Mouse (Mus musculus): Measurements from ENCODE around the gene Gfpt2. TPM values are rescaled to one million over a fixed set of nuclear protein-coding genes. Genes with fewer than 3 reads are reported as not detected.

Gene Gfpt2
- polyA plus RNA-seq, 1 experiment from 2014 or later = 10.4 TPM

- no peaks in the 10 kb centered on the region for H3K27me3 ChIP-seq (ENCODE audit: insufficient read depth, low read length)
- no peaks in the 10 kb centered on the region for H3K9me3 ChIP-seq (ENCODE audit: low read depth, low read length)
- no peak overlapping the region for H3K4me3 ChIP-seq (ENCODE audit: low read depth, low read length)
- DNase-seq = peak; percentile 85
- H3K4me2 ChIP-seq = no peak overlapping the region
- WGBS = 75% methylated on average over 3 of the region's 3 CpGs
- H3K9ac ChIP-seq = no peak overlapping the region
- peaks cover 40% of the 10 kb centered on the region for H3K36me3 ChIP-seq (ENCODE audit: insufficient read depth)
- TF ChIP-seq CTCF (IDR thresholded peaks at IDR 0.05; ENCODE audit: low read depth) = no peak
- ATAC-seq (ENCODE audit: insufficient read depth) = peak; percentile 72
- peak overlapping the region; percentile 26; the same call in 1 of the 2 replicates for H3K27ac ChIP-seq (ENCODE audit: low read depth)
- no peaks in the 10 kb centered on the region for H3K4me1 ChIP-seq (ENCODE audit: insufficient read depth)
These were observed 86.1 kb downstream of the Gfpt2 start for GRCm38 (mm10) chr11:49879950-49880642.

DNA sequence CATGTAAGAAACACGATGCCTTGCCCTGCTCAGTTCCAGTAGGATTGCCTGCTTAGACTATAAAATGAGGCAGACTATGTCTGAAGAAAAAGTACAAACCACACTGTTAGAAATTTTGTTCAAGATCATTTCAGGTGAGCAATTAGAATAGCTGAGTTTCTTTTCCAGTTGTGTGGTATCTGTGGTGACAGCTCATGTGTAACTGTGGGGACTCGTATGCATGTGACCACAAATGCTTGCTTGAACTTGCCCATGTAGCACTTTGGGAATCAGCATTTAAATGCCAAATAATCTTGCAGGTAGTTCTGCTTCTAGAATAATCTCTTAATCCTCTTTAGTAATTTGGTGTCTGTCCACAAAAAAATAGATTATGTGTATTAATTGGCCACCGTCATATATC, 89.4 kb downstream of the Gfpt2 start:
- 89% methylated on average over 3 of the region's 3 CpGs for WGBS

More for the DNA sequence above, 89.4 kb downstream of the Gfpt2 start:
- H3K27me3 ChIP-seq (ENCODE audit: insufficient read depth, low read length) = no peaks in the 10 kb centered on the region
- no peak overlapping the region for H3K27ac ChIP-seq (ENCODE audit: low read depth)
- no peak overlapping the region for H3K4me3 ChIP-seq (ENCODE audit: low read depth, low read length)
- no peaks in the 10 kb centered on the region for H3K4me1 ChIP-seq (ENCODE audit: insufficient read depth)
- peaks cover 47% of the 10 kb centered on the region for H3K36me3 ChIP-seq (ENCODE audit: insufficient read depth)
- no peak overlapping the region for H3K4me2 ChIP-seq
- H3K9me3 ChIP-seq (ENCODE audit: low read depth, low read length) = no peaks in the 10 kb centered on the region
- no peak for TF ChIP-seq CTCF (IDR thresholded peaks at IDR 0.05; ENCODE audit: low read depth)
- ATAC-seq (ENCODE audit: insufficient read depth) (no peak), DNase-seq (no peak)
- no peak overlapping the region for H3K9ac ChIP-seq

Small RNAs within 50 kb of the gene (microRNA-seq; reads per million reads assigned to microRNA genes)
- gene Gm23813 (ENCODE audit: borderline number of aligned reads) = not detected

Other genes with a start within 250 kb of the Gfpt2 start
- not detected in 2 replicates for gene Olfr1380, start 237.3 kb upstream of the Gfpt2 start, polyA plus RNA-seq (2014; fragmentation: Nextera tagmentation; extraction: Ambion mirVana)
- 14.4 and 14.6 TPM in 2 replicates for gene Flt4, start 184.9 kb upstream of the Gfpt2 start, polyA plus RNA-seq (2014; fragmentation: Nextera tagmentation; extraction: Ambion mirVana)
- gene Scgb3a1, start 130.6 kb upstream of the Gfpt2 start, polyA plus RNA-seq (2014; fragmentation: Nextera tagmentation; extraction: Ambion mirVana) = not detected in 2 replicates
- 73.1 and 76.0 TPM in 2 replicates for gene Cnot6, start 81.5 kb upstream of the Gfpt2 start, polyA plus RNA-seq (2014; fragmentation: Nextera tagmentation; extraction: Ambion mirVana)
- 38.4 and 40.0 TPM in 2 replicates for gene Mapk9, start 52.6 kb downstream of the Gfpt2 start, polyA plus RNA-seq (2014; fragmentation: Nextera tagmentation; extraction: Ambion mirVana)
- gene Rasgef1c, start 107.7 kb downstream of the Gfpt2 start, polyA plus RNA-seq (2014; fragmentation: Nextera tagmentation; extraction: Ambion mirVana) = 0.09 and 0.20 TPM in 2 replicates
- gene Rnf130, start 231.2 kb downstream of the Gfpt2 start, polyA plus RNA-seq (2014; fragmentation: Nextera tagmentation; extraction: Ambion mirVana) = 60.7 and 65.3 TPM in 2 replicates